ENCODE assay signal across 13 mouse cellular contexts in genomic region chr3:79897534-79898370, GRCm38 (mm10). TPM values are rescaled to one million over a fixed set of nuclear protein-coding genes. Genes with fewer than 3 reads are reported as not detected.
DNase-seq lines count a peak whose midpoint lies in the region; ATAC-seq and TF ChIP-seq lines count a peak whose summit lies in the region.
"Had no signal": no experiment of that assay in that cellular context is flagged by ENCODE, and none has a peak within 500 bp of the region (broad histone marks: within the 10 kb centered on the region; RNA-seq: fewer than 3 reads in every experiment).

No protein-coding gene starts in this region.

- no peaks in the 10 kb centered on the region for H3K4me1 ChIP-seq in testis, adult 2 months (ENCODE audit: control insufficient read depth, insufficient read depth, low read length)

- peak; percentile 90 for ATAC-seq in frontal cortex, adult (ENCODE audit: low TSS enrichment)
- ATAC-seq in monocyte, adult 5-6 weeks (replicated peaks; ENCODE audit: insufficient number of reproducible peaks, low FRiP score, low TSS enrichment, poor library complexity, severe bottlenecking): no peak
- ATAC-seq: forebrain, embryonic 14.5 days had no signal

- H3K4me3 ChIP-seq in layer of hippocampus, adult 2 months: no peak overlapping the region
- no peak overlapping the region for H3K4me3 ChIP-seq in testis, adult 2 months (ENCODE audit: control insufficient read depth, low read depth, low read length)

- DNase-seq in frontal cortex, postnatal 10 days (ENCODE audit: low spot score in 2 of 2): no peak
- no peak for DNase-seq in layer of hippocampus, adult 2 months (ENCODE audit: low spot score in 2 of 2)
- DNase-seq in layer of hippocampus, postnatal 36 days: no peak
- DNase-seq in testis, postnatal 10 days (ENCODE audit: low spot score): no peak
- DNase-seq in telencephalon, adult 2 months (ENCODE audit: low read depth, low spot score): peak; percentile 57
- DNase-seq: adrenal gland, postnatal 36 days; heart, postnatal 36 days; kidney, postnatal 10 days had no signal

- TF ChIP-seq POLR2A in testis, adult 2 months (IDR thresholded peaks at IDR 0.05; ENCODE audit: control insufficient read depth, low read depth, low read length): no peak

- H3K36me3 ChIP-seq in testis, adult 2 months (ENCODE audit: control insufficient read depth, insufficient read depth, low read length): no peaks in the 10 kb centered on the region

- no peak for TF ChIP-seq CTCF in layer of hippocampus, adult 2 months (conservative IDR thresholded peaks at IDR 0.05)
- no peak for TF ChIP-seq CTCF in testis, adult 2 months (IDR thresholded peaks at IDR 0.05; ENCODE audit: control insufficient read depth, insufficient read depth, insufficient replicate concordance, low read depth, low read length)

- no peaks in the 10 kb centered on the region for H3K27me3 ChIP-seq in testis, adult 2 months (ENCODE audit: control insufficient read depth, insufficient read depth, low read length)
- H3K27me3 ChIP-seq: Patski had no signal

- H3K27ac ChIP-seq in layer of hippocampus, adult 2 months: peak overlapping the region; percentile 58
- peak overlapping the region; percentile 83 for H3K27ac ChIP-seq in testis, adult 2 months (ENCODE audit: control insufficient read depth, insufficient read depth, low read depth, low read length)

RNA-seq across cellular contexts. Expression of gene Fam198b, which starts 13.4 kb away (rescaled TPM):
- total RNA-seq in layer of hippocampus, adult 2 months (2021): 1 to 10 TPM; 4.8 to 5.8 TPM
- 1 to 10 TPM; 5.1 to 7.0 TPM for total RNA-seq in layer of hippocampus, postnatal 36 days (2021)
- 3.7 and 4.0 TPM in 2 replicates for polyA plus RNA-seq in testis, adult 2 months (2012; rRNA removed)
- not detected in 3 replicates for total RNA-seq in monocyte, adult 5-6 weeks (2017)

RNA-seq across cellular contexts. Expression of gene Tmem144, which starts 45.2 kb away (rescaled TPM):
- 10 to 100 TPM; 18.3 to 23.4 TPM for total RNA-seq in layer of hippocampus, adult 2 months (2021)
- total RNA-seq in layer of hippocampus, postnatal 36 days (2021): 10 to 100 TPM; 15.7 to 16.5 TPM
- 463 and 494 TPM in 2 replicates for polyA plus RNA-seq in testis, adult 2 months (2012; rRNA removed)
- total RNA-seq in monocyte, adult 5-6 weeks (2017): 0.29 TPM in 1 of 3 replicates, not detected in the others

Comparison
In these comparisons a context has a peak if more than half of its experiments do, and no peak if none do; other contexts are left out.
1. RNA of gene Tmem144, which starts 45.2 kb away (total RNA-seq): 18.3 to 23.4 TPM in layer of hippocampus, adult 2 months and 15.7 to 16.5 TPM in layer of hippocampus, postnatal 36 days; 0.29 TPM in monocyte, adult 5-6 weeks; every median in the first group is over 10 times any median in the second.